Mouse (Mus musculus): ENCODE results near the gene Nrip3. TPM values are rescaled to one million over a fixed set of nuclear protein-coding genes. Genes with fewer than 3 reads are reported as not detected.

Nrip3 gene
- polyA plus RNA-seq, 1 experiment from 2014 or later = 0.22 TPM

Other genes with a start within 250 kb of the Nrip3 start
- 23.0 and 29.6 TPM in 2 replicates for gene St5, start 78.4 kb downstream of the Nrip3 start, polyA plus RNA-seq (2015; fragmentation: Nextera tagmentation; extraction: Ambion mirVana)
- 28.9 and 29.6 TPM in 2 replicates for gene Akip1, start 78.3 kb downstream of the Nrip3 start, polyA plus RNA-seq (2015; fragmentation: Nextera tagmentation; extraction: Ambion mirVana)
- gene BC051019, start 58.2 kb downstream of the Nrip3 start, polyA plus RNA-seq (2015; fragmentation: Nextera tagmentation; extraction: Ambion mirVana) = 0.07 TPM in 1 of 2 replicates, not detected in the other
- not detected in 2 replicates for gene Ascl3, start 50.3 kb downstream of the Nrip3 start, polyA plus RNA-seq (2015; fragmentation: Nextera tagmentation; extraction: Ambion mirVana)
- 27.7 and 28.1 TPM in 2 replicates for gene Tmem9b, start 29.1 kb downstream of the Nrip3 start, polyA plus RNA-seq (2015; fragmentation: Nextera tagmentation; extraction: Ambion mirVana)
- gene Scube2, start 83.7 kb upstream of the Nrip3 start, polyA plus RNA-seq (2015; fragmentation: Nextera tagmentation; extraction: Ambion mirVana) = 0.09 and 0.12 TPM in 2 replicates
- gene Dennd5a, start 178.4 kb upstream of the Nrip3 start, polyA plus RNA-seq (2015; fragmentation: Nextera tagmentation; extraction: Ambion mirVana) = 5.9 and 7.0 TPM in 2 replicates
- gene Tmem41b, start 204.9 kb upstream of the Nrip3 start, polyA plus RNA-seq (2015; fragmentation: Nextera tagmentation; extraction: Ambion mirVana) = 25.0 and 26.4 TPM in 2 replicates
- 18.8 and 21.2 TPM in 2 replicates for gene Ipo7, start 236.2 kb upstream of the Nrip3 start, polyA plus RNA-seq (2015; fragmentation: Nextera tagmentation; extraction: Ambion mirVana)